Mouse (Mus musculus) adrenal gland, adult 18-20 months (tissue): ENCODE measurements around the gene Krtap4-6. TPM values are rescaled to one million over a fixed set of nuclear protein-coding genes. Genes with fewer than 3 reads are reported as not detected.
"Not testable (repeated sequence)": the region's sequence is repeated elsewhere in the genome, so short reads cannot be mapped to it uniquely, and the experiment has no call there.

Experiments
- DNase-seq, 2 experiments: peaks; one replicate each; pipeline ENCODE4 v3.0.0; 2021 to 2022; ENCODE audit warnings: low spot score in 2 of 2
- long read RNA-seq, 2 experiments: library from polyadenylated mRNA; stranded (forward); transcript quantifications; one replicate each; pipeline ENCODE4 v2.0.0; 2021
- total RNA-seq, 2 experiments: library from RNA; stranded (reverse); gene quantifications; 1 replicate in 1 of 2; 2 replicates in 1 of 2; pipeline ENCODE4 v1.2.3; 2021

The Krtap4-6 gene
- not detected for total RNA-seq
- long read RNA-seq, experiment 1 = 0 reads
- long read RNA-seq, experiment 2 = 0 reads

GRCm38 (mm10) chr11:99665860-99666259 lies at the start of gene Krtap4-6:
Gene Krtap4-6 (minus strand): TSS chr11:99665960.
- no peak for DNase-seq

GRCm38 (mm10) chr11:99690463-99690862 lies 24.7 kb upstream of the Krtap4-6 start, which contains the start of gene Gm14190:
Gene Gm14190 (minus strand): TSS chr11:99690740.
- DNase-seq = no peak

- not testable (repeated sequence) for DNase-seq
Measured at GRCm38 (mm10) chr11:99685235-99685634, 19.5 kb upstream of the Krtap4-6 start.

GRCm38 (mm10) chr11:99683481-99683880 lies 17.7 kb upstream of the Krtap4-6 start:
- no peak for DNase-seq

- DNase-seq = no peak
Measured at GRCm38 (mm10) chr11:99662802-99663201, 3.0 kb downstream of the Krtap4-6 start.

GRCm38 (mm10) chr11:99659256-99659655 lies 6.5 kb downstream of the Krtap4-6 start:
- DNase-seq = no peak

- DNase-seq = not testable (repeated sequence)
Measured at GRCm38 (mm10) chr11:99658467-99659010, 7.2 kb downstream of the Krtap4-6 start, which contains the start of gene Gm11563. Gene Gm11563 (minus strand): TSS chr11:99658960.

- DNase-seq = no peak
Measured at GRCm38 (mm10) chr11:99657051-99657450, 8.7 kb downstream of the Krtap4-6 start.

GRCm38 (mm10) chr11:99650136-99650535 lies 15.6 kb downstream of the Krtap4-6 start, which contains the start of gene Gm11555:
Gene Gm11555 (minus strand): TSS chr11:99650236.
- DNase-seq = no peak

- no peak for DNase-seq
Measured at GRCm38 (mm10) chr11:99646444-99646843, 19.3 kb downstream of the Krtap4-6 start.

- DNase-seq = no peak
Measured at GRCm38 (mm10) chr11:99644351-99644750, 21.4 kb downstream of the Krtap4-6 start.

GRCm38 (mm10) chr11:99643635-99644139 lies 22.1 kb downstream of the Krtap4-6 start, which contains the start of gene Krtap4-7:
Gene Krtap4-7 (minus strand): TSS chr11:99644089.
- not testable (repeated sequence) for DNase-seq

- no peak for DNase-seq
Measured at GRCm38 (mm10) chr11:99640926-99641325, 24.8 kb downstream of the Krtap4-6 start.

- DNase-seq = no peak
Measured at GRCm38 (mm10) chr11:99637086-99637485, 28.7 kb downstream of the Krtap4-6 start.

GRCm38 (mm10) chr11:99634653-99635134 lies 31.1 kb downstream of the Krtap4-6 start, which contains the start of gene Krtap4-2:
Gene Krtap4-2 (minus strand): TSS chr11:99635084.
- no peak for DNase-seq

- DNase-seq = no peak
Measured at GRCm38 (mm10) chr11:99633293-99633692, 32.5 kb downstream of the Krtap4-6 start.

- DNase-seq = no peak
Measured at GRCm38 (mm10) chr11:99630890-99631289, 34.9 kb downstream of the Krtap4-6 start.

GRCm38 (mm10) chr11:99628138-99628537 lies 37.6 kb downstream of the Krtap4-6 start, which contains the start of gene Krtap4-1:
Gene Krtap4-1 (minus strand): TSS chr11:99628238.
- DNase-seq = no peak

- DNase-seq = no peak
Measured at GRCm38 (mm10) chr11:99620335-99620734, 45.4 kb downstream of the Krtap4-6 start, which contains the start of gene Gm11562. Gene Gm11562 (minus strand): TSS chr11:99620435.
